Mouse (Mus musculus) forebrain, postnatal 0 days (tissue): ENCODE data around the gene Armc5. TPM values are rescaled to one million over a fixed set of nuclear protein-coding genes. Genes with fewer than 3 reads are reported as not detected.
A peak's percentile ranks its signal among the peaks of the same experiment; 100 is the strongest.

ENCODE experiments used
- ATAC-seq: fragments of 200-750 bp; cut with Nextera tagmentation; 2 replicates; pipeline ENCODE4 v1.8.0; 2017; ENCODE audit warnings: mild to moderate bottlenecking, moderate library complexity
- DNase-seq: peaks from one replicate; pipeline ENCODE4 v3.0.0-alpha.2; 2015
- H3K27ac ChIP-seq: fragments of 300-500 bp; sonication (generic); 2 replicates; pipeline ENCODE4 v1.5.1; 2014; ENCODE audit warnings: low read depth, mild to moderate bottlenecking, antibody characterized with exemption, low read length, moderate library complexity, mixed read lengths
- H3K27me3 ChIP-seq: fragments of 300-500 bp; sonication (generic); 2 replicates; pipeline ENCODE4 v1.6.1; 2014; ENCODE audit warnings: mild to moderate bottlenecking, low read length, mixed read lengths; ENCODE audit not compliant: insufficient read depth
- H3K36me3 ChIP-seq: fragments of 300-500 bp; sonication (generic); 2 replicates; pipeline ENCODE4 v1.6.1; 2014; ENCODE audit warnings: mild to moderate bottlenecking, moderate library complexity; ENCODE audit not compliant: insufficient read depth
- H3K4me1 ChIP-seq: fragments of 300-500 bp; sonication (generic); 2 replicates; pipeline ENCODE4 v1.6.1; 2014; ENCODE audit warnings: antibody characterized with exemption; ENCODE audit not compliant: insufficient read depth
- H3K4me2 ChIP-seq: fragments of 300-500 bp; sonication (generic); 2 replicates; pipeline ENCODE4 v1.6.1; 2014; ENCODE audit warnings: low read depth, mild to moderate bottlenecking, moderate library complexity
- H3K4me3 ChIP-seq: fragments of 300-500 bp; sonication (generic); 2 replicates; pipeline ENCODE4 v1.5.1; 2014; ENCODE audit warnings: low read depth, low read length, mixed read lengths
- H3K9ac ChIP-seq: fragments of 300-500 bp; sonication (generic); 2 replicates; pipeline ENCODE4 v1.6.1; 2014; ENCODE audit warnings: mild to moderate bottlenecking
- H3K9me3 ChIP-seq: fragments of 300-500 bp; sonication (generic); 2 replicates; pipeline ENCODE4 v1.6.1; 2016; ENCODE audit warnings: low read length
- CTCF ChIP-seq: sonication (generic); IDR thresholded peaks from 2 replicates; pipeline ENCODE4 v1.5.1; 2016; ENCODE audit warnings: antibody characterized with exemption, control low read depth, low read depth
- WGBS: fragments of 180-500 bp; shearing (Covaris S2); extraction: QIAGEN DNeasy Blood & Tissue Kit; methylation state at CpG from one replicate; pipeline ENCODE4 v1.1.7; 2014; 5-methylcytosine and 5-hydroxymethylcytosine counted together
- microRNA-seq, 2 experiments: library from miRNA; unstranded; fragments of <30 nt; microRNA quantifications; one replicate each; pipeline ENCODE4; 2016
- polyA plus RNA-seq: library from polyadenylated mRNA; unstranded; fragments of >200 nt; fragmentation: Nextera tagmentation; extraction: Ambion mirVana; gene quantifications from 2 replicates; pipeline ENCODE4 v1.2.1, GENCODE M21; 2015
- total RNA-seq: library from RNA; depleted of rRNA; stranded (reverse); fragments of >200 nt; gene quantifications from 2 replicates; pipeline ENCODE4 v1.2.3, GENCODE M21; 2014; rRNA removed

Gene Armc5
- total and polyA plus RNA-seq, 2 experiments from 2014 or later: 15.4 to 17.8 TPM

DNA sequence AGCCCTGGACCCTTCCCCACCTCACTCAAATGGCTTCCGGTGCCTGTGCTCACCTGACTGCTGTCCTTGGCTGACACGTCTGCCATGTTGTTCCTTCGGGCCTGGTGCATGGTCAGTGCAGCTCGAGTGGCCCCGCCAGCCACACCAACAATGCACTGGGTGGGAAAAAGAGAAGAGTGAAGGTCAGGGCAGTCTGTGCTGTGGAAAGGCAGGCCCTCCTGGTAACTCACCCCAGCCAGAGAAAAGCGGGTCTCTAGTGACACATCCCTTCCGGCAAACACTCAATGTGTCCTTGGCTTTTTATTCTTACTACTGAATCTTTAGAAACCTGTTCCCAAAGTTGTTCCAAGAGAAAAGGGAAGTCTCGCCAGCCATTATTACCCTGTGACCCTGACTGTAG lies 47.9 kb downstream of the Armc5 start:
- Histone ChIP-seq H3K9ac (no peak overlapping the region), H3K4me3 (no peak overlapping the region), H3K27ac (no peak overlapping the region), H3K4me2 (no peak overlapping the region), H3K4me1 (no peaks in the 10 kb centered on the region), H3K36me3 (peaks cover 20% of the 10 kb centered on the region), H3K9me3 (no peaks in the 10 kb centered on the region), H3K27me3 (no peaks in the 10 kb centered on the region)
- no peak for DNase-seq
- no peak for TF ChIP-seq CTCF
- ATAC-seq: no peak
- 90% methylated on average over 8 of the region's 8 CpGs for WGBS

DNA sequence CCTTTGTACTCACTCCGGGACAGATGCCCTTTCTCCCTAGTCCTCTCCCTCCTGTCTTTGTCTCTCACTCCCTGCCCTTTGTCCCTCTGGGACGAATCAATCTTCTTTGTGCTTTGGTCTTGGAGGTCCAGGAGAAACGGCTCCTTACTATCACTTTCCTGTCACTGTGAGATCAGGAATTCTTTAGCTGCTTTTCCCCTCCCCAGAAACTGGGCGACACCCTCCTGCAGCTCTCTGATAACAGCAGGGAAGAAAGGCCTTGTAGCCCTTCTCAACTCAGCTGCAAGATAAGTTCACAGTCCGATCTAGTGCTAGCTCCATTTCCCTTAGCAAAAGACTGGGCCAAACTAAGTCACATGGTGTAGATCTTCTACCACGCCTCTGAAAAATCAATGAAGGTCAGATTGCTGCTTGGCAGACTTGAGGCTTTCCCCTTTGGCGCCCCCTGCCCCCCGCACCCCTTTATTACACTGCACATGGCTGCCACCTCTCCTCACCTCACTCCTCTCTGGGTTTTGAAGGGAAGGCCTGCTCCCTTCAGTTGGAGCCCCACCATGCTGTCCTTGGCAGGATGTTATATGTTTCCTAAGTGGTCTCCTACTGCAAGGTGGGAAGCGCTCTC lies 51.9 kb downstream of the Armc5 start:
- TF ChIP-seq CTCF: peak; percentile 20; the same call in 1 of the 2 replicates
- no peak for DNase-seq
- Histone ChIP-seq H3K27me3 (no peaks in the 10 kb centered on the region), H3K4me2 (no peak overlapping the region), H3K4me3 (no peak overlapping the region), H3K4me1 (no peaks in the 10 kb centered on the region), H3K27ac (no peak overlapping the region), H3K36me3 (peaks cover 13% of the 10 kb centered on the region), H3K9me3 (no peaks in the 10 kb centered on the region), H3K9ac (no peak overlapping the region)
- ATAC-seq: no peak
- WGBS: 29% methylated on average over 9 of the region's 9 CpGs

Small RNA genes lying within 50 kb of the gene (microRNA-seq; reads per million reads assigned to microRNA genes)
- gene Mir3103: 0.77 to 0.98 reads per million in 2 experiments

Other genes starting within 250 kb of the Armc5 start
- gene Pycard, start 243.5 kb upstream of the Armc5 start, total RNA-seq: 8.1 and 12.1 TPM in 2 replicates
- gene Pycard, start 243.5 kb upstream of the Armc5 start, polyA plus RNA-seq: 7.4 and 8.5 TPM in 2 replicates
- gene Trim72, start 233.4 kb upstream of the Armc5 start, total RNA-seq: 0.15 and 0.43 TPM in 2 replicates
- gene Trim72, start 233.4 kb upstream of the Armc5 start, polyA plus RNA-seq: not detected in 2 replicates
- 1.4 and 1.7 TPM in 2 replicates for gene Itgam, start 174.7 kb upstream of the Armc5 start, total RNA-seq
- 0.39 and 0.92 TPM in 2 replicates for gene Itgam, start 174.7 kb upstream of the Armc5 start, polyA plus RNA-seq
- gene Gm49368, start 174.7 kb upstream of the Armc5 start, total RNA-seq: not detected in 2 replicates
- gene Gm49368, start 174.7 kb upstream of the Armc5 start, polyA plus RNA-seq: not detected in 2 replicates
- 0.23 and 0.24 TPM in 2 replicates for gene Itgax, start 107.8 kb upstream of the Armc5 start, total RNA-seq
- gene Itgax, start 107.8 kb upstream of the Armc5 start, polyA plus RNA-seq: 0.09 and 0.16 TPM in 2 replicates
- 0.05 and 0.15 TPM in 2 replicates for gene Itgad, start 83.0 kb upstream of the Armc5 start, total RNA-seq
- gene Itgad, start 83.0 kb upstream of the Armc5 start, polyA plus RNA-seq: 0.38 and 0.39 TPM in 2 replicates
- 1.4 and 5.0 TPM in 2 replicates for gene Cox6a2, start 31.0 kb upstream of the Armc5 start, total RNA-seq
- gene Cox6a2, start 31.0 kb upstream of the Armc5 start, polyA plus RNA-seq: 4.5 TPM in 2 replicates
- gene 9130023H24Rik, start 689 bp downstream of the Armc5 start, total RNA-seq: 5.2 and 6.7 TPM in 2 replicates
- 3.9 and 4.6 TPM in 2 replicates for gene 9130023H24Rik, start 689 bp downstream of the Armc5 start, polyA plus RNA-seq
- 9.4 and 9.7 TPM in 2 replicates for gene Tgfb1i1, start 9.5 kb downstream of the Armc5 start, total RNA-seq
- 18.5 and 22.1 TPM in 2 replicates for gene Tgfb1i1, start 9.5 kb downstream of the Armc5 start, polyA plus RNA-seq
- not detected in 2 replicates for gene Slc5a2, start 28.3 kb downstream of the Armc5 start, total RNA-seq
- 0.10 TPM in 1 of 2 replicates, not detected in the other for gene Slc5a2, start 28.3 kb downstream of the Armc5 start, polyA plus RNA-seq
- 18.3 and 18.5 TPM in 2 replicates for gene BC017158, start 60.8 kb downstream of the Armc5 start, total RNA-seq
- 10.6 and 14.4 TPM in 2 replicates for gene BC017158, start 60.8 kb downstream of the Armc5 start, polyA plus RNA-seq
- 53.2 and 54.5 TPM in 2 replicates for gene Rgs10, start 181.4 kb downstream of the Armc5 start, total RNA-seq
- gene Rgs10, start 181.4 kb downstream of the Armc5 start, polyA plus RNA-seq: 51.7 and 64.2 TPM in 2 replicates
- gene Tial1, start 224.4 kb downstream of the Armc5 start, total RNA-seq: 60.9 and 76.7 TPM in 2 replicates
- gene Tial1, start 224.4 kb downstream of the Armc5 start, polyA plus RNA-seq: 17.3 and 22.5 TPM in 2 replicates